Mouse (Mus musculus) right cerebral cortex, adult 18-20 months (tissue): Measurements from ENCODE around the gene Chchd6.
A peak's percentile ranks its signal among the peaks of the same experiment; 100 is the strongest.

ENCODE experiments used
- DNase-seq: peaks from one replicate; pipeline ENCODE4 v3.0.0; 2022; ENCODE audit warnings: mixed read lengths

Gene Chchd6

DNA sequence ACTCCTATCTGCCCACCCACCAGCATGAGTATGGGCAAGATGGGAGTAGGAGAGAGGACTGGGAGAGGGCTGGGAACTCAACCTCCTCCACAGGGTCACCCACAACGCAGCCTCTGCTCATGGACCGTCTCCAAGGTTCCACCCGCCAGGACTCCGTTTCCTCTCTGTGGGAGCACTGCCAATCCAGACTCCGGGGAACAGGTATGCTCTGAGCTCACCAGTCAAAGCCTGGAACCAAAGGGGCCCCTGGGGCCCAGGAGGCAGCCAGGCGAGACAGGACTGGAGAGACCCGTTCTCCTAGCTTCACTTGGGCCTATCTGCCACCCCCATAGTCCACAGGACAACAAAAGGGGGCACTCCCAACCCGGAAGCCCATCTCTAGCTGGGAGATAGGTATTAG is 242.4 kb downstream of the Chchd6 start:
- DNase-seq: no peak

DNA sequence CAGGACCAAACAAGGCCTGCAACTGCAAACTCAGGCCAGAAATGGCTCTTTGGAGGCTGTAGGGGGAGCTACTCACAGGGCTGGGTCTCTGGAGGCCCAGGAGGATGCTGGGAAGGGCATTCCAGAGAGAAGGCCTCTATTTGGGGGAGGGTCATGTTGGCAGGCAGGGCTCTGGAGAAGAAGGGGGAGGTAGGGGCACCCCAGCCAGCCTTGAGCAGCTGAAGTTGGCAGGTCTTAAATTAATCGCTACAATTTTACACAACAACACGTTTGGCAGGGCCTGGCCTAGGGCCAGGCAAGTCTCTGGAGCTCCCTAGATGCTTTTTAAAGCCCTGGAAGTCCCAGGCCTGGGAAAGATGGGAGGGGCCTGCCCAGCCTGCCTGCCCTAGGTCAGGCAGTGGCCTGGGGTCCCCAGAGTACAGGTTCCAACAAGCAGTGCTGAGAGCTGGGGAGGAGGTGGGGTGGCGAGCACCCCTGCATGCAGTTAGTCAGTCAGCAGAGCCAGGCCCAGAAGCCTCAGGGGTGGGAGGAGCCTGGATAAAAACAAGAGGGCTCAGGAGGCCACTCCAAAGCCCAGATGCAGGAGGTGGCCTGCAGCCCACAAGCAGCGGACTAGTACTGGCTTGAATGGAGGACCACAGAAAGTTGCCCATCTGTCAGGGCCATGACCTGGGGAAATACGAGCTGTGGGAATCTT is 243.9 kb downstream of the Chchd6 start:
- no peak for DNase-seq

DNA sequence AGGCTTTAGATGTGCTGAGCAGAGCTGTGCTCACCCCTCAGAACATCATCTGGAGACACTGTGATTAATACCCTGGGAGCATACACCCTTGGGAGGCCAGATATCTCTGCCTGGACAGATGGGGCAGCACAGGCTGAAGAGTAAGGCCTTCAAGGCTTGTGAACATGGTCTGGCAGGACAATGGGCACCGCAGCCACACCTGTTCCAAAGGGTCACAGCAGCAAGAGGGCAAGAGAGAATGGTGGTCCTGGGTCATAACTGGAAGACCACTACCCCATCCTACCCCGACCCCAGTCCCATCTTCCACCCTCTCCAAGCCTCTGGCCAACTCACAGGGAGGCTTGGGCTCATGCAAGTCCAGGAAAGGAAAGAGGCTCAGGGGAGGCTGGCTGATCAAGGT is 244.9 kb downstream of the Chchd6 start:
- no peak for DNase-seq

DNA sequence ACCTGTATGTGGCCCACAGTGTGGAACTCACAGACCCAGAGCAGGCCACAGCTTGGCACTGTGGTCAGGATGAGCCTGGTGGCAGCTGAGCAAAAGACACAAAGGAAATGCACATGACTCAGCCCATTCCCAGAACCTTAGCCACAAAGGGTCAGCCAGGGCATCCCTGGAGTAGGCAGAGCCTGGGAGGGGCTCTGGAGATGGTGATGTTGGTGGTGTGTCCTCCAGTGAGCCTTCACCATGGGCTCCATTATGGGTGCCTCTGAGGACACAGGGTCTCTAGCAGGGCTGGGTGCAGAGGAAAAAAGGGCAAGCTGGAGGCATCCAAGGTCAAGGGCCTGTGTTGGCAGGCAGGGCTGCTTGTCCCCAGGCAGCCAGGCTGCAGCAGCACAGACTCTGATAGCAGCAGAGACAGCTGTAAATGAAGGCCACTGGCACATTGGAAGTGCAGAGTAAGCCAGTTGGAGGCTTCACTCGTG is 245.4 kb downstream of the Chchd6 start:
- DNase-seq: no peak

DNA sequence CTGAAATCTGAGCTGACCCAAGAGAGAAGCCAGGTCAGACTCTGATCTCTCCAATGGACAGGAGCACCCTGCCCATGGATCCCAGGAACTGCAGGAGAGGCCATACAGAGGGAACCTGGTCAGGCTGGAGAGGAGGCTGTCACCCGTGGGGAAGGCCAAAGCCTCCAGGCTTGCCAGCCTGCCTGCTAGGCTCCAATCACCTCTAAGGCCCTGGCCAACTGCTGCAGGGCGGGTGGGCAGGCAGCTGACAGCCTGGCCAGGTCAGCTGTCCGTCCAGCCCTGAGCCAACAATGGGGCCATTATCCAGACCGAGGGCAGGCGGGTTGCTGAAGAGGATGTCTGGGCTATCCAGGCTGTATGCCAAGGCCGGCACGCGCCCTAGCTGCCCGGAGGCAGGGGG is 247.1 kb downstream of the Chchd6 start:
- DNase-seq: peak; percentile 52

DNA sequence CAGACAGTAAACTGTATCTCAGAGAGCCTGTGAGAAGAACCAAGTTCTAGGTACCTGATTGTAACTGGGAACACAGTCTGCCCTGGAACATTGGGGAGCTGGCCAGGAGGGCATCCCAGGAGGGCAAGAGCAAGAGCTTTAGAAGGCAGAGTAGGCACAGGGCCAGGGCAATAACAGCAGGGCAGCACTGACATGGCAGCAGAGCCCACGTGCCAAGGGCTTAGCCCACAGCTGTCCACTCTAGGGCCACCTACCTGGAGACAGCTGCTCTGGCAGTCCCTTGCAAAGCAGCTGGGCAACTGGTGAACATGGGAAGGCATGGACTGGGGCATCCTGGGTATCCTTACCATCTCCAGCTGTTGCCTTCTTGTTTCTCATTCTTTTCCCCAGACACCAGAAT is 247.7 kb downstream of the Chchd6 start:
- no peak for DNase-seq

DNA sequence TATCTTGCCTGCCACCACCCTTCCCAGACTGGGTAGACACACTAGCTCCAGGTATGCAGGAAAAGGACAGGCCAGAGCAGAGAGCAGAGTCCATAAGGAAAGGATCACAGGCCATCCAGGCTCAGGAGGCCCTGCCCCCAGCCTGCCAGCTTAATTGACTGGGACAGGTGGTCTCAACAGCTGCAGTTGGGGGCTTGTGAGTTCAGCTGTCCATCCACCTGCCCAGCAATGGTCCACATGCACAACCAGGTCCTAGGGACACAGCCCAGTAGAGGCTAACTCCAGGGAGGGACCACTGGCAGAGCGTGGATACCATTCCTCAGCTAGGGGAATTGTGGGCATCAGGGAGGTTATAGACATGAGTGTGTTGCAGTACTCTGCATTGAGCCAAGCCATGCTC is 249.6 kb downstream of the Chchd6 start:
- no peak for DNase-seq

DNA sequence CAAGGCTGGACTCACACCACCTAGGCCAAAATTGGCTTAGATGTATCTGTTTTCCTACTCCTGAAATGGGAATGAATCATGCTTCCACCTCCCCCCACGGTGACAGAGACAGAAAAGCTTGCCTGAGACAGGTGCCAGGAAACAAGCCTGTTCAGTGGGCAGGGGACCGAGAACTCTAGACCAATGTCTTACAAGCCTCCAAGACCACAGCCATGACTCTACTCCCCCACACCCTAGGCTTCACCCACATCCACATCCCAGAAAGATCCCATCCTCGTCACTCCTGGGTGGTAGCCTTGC is 250.0 kb downstream of the Chchd6 start:
- peak; percentile 39 for DNase-seq

DNA sequence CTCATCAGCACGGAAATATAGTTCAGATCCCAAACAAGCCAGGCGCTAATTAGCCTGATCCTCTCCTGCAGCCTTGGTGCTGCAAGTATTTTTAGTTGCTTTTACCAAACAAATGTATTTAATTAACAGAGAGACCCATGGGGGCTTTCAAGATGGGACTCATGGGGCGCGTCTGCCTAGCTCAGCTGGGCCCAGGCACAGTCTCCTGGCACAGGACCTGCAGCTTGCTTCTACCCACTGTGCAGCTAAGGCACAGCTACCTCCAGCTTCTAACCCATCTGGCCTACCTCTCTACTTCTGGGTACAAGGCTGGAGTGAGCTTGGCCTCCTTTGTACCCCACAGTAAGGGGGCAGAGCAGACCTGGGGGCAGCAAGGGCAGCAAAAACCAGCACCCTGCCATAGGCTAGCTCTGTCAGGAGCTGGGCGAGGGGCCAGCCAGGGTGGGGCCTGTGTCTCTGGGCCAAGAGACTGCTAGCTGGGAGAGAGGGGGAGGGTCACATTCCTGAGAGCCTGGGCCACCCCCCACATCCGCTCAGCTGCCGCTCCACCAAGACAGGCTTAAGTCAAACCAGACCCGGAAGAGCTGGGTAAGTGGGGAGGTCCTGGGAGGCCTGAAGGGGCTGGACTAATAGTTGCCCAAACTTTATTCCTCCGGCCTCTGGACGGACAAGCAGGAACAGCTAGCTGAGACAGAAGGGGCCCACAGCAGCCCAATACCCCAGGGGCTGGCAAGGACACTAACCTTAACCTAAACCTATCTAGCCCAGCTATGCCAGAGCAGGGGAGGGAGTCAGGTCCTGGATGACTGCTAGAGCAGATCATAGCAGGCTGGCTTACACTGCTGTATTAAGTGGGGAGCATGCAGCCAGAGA is 250.6 kb downstream of the Chchd6 start:
- peak; percentile 37 for DNase-seq

DNA sequence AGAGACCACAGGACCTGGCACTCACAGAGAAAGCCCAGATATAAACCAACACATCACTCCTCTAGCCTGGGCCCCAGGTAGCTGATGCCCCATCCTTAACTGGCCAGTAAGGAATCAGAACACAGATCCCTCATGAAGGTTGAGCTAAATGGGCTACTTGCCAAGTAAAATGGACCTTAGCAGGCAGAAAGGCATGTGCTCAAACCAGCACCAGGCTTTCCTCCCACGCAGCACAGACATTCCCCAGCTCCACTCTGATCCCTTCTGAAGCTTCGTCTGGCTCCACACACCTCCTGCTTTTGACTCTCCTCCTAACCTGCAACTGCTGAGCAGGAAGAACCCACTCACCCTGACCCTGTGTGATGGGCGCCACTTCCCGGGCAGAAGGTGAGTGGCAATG is 253.5 kb downstream of the Chchd6 start:
- no peak for DNase-seq

DNA sequence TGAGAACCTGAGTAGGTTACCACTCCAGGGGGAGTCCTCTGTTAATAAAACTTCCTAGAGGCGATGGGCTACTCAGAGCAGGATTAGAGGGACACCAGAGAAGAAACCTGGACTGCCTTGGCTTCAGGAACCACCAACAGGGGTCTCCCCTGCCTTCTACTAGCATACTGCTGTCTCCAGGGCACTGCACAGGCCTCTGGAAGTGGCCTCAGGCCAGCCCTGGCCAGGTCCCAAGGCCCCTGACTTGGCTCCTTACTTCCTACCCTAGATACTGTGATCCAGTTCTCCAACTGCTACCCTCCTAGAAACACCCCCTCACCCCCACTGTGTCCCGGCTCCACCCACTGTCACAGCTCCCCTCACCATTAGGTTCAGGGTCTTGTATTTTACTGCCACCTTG is 256.0 kb downstream of the Chchd6 start:
- peak; percentile 53 for DNase-seq

DNA sequence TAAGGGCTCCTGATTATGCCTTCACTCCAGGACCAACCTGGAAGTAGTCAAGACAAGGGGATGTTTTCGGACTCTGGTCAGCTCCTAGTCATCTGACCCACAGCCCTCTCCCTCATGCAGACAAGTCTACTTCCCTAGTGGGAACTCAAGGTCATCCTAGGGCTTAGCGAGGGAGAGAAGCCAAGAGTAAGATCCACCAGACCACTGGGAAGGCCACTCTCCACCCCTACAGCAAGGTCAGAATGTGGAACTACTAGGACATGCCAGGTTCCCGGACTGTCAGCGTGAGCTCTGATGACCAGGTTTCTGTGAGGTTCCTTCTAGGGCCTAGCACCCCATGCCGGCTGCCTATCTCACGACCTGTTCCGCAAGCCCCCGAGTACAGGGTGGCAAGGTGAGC is 256.7 kb downstream of the Chchd6 start:
- DNase-seq: no peak

DNA sequence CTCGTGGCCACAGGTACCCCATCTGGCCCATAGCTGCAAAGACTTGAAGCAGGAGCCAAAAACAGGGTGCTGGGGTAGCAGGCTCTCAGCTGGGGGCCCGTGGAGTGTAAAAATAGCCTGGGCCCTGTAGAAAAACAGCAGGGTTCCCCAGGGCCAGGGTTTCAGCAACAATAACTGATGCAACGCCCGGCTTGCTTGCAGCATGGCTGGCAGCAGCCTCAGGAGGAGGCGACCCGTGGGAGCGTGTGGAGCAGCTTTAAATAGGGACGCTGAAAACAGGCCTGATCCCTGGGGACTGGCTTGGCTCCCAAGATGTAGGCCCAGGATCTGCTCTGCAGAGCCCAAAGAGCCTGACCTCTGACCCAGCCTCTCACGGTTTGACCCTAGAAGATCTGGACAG is 257.9 kb downstream of the Chchd6 start:
- DNase-seq: peak; percentile 42

DNA sequence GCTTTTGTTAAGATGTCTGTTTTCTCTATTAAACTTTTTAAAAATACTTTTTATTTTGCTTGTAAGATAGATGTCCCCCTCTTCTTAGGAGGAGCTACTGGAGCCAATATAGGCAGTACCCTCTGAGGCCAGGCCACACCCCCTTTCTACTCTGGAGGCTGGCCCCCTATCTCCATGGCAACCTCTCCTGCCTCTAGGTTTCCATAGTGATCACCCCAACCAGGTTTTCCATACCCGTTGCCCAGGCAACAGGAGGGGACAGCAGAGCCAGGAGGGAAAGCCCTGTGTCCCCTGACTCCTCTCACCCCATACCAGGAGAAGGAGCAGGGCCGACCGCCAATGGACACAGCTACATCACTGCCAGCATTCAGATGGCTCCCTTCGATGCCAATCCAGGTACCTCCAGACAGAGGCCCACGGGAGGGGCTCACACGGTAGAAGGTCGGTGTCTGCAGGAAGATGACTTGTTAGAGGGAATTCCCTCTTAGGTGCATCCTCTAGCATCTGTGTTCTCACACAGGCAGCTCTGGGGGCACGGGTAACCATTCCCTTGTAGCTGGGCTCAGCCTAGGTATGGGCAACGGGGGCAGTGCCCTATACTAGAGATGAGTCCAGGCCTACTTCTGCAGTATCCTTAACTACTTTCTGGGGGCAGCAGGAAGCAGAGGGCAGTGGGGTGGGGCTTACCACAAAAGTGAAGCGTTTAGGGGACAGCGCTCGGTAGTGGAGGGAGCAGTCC is 261.3 kb downstream of the Chchd6 start:
- DNase-seq: no peak
